Mouse (Mus musculus): ENCODE results near the gene Nt5c. TPM values are rescaled to one million over a fixed set of nuclear protein-coding genes. Genes with fewer than 3 reads are reported as not detected.

Gene Nt5c
- polyA plus RNA-seq, 1 experiment from 2014 or later = 76.0 TPM

- Histone ChIP-seq H3K36me3 (ENCODE audit: insufficient read depth) (no peaks in the 10 kb centered on the region), H3K9ac (no peak overlapping the region), H3K27ac (ENCODE audit: low read depth) (no peak overlapping the region), H3K4me2 (no peak overlapping the region), H3K4me1 (ENCODE audit: insufficient read depth) (peaks cover 7% of the 10 kb centered on the region), H3K9me3 (ENCODE audit: low read depth, low read length) (no peaks in the 10 kb centered on the region), H3K4me3 (ENCODE audit: low read depth, low read length) (no peak overlapping the region), H3K27me3 (ENCODE audit: insufficient read depth, low read length) (no peaks in the 10 kb centered on the region)
- WGBS = 79% methylated on average over 7 of the region's 7 CpGs
- TF ChIP-seq CTCF (IDR thresholded peaks at IDR 0.05; ENCODE audit: low read depth) = no peak
- ATAC-seq (ENCODE audit: insufficient read depth) = no peak
- DNase-seq = no peak
Observed at GRCm38 (mm10) chr11:115472183-115472582, 19.5 kb downstream of the Nt5c start.

DNA sequence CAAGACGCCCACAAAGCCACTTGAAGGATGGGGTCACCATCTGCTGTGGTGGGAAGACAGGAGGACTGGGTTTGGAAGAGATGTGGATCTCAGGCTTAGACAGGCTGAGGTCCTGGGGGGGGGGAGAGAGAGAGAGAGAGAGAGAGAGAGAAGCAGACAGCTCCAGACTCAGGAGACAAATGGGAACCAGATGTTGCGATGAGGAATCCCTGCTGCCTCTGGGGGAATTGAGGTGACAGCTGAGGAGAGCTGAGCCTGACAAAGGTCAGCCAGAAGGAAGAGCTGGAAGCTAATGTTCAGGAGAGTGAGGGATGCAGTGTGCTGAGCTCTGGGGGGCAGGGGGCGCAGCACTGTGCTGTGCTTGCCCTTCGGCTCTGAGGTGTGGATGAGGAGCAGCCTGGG lies 24.4 kb downstream of the Nt5c start:
- Histone ChIP-seq H3K36me3 (ENCODE audit: insufficient read depth) (no peaks in the 10 kb centered on the region), H3K27me3 (ENCODE audit: insufficient read depth, low read length) (no peaks in the 10 kb centered on the region), H3K4me2 (no peak overlapping the region), H3K4me3 (ENCODE audit: low read depth, low read length) (no peak overlapping the region), H3K27ac (ENCODE audit: low read depth) (no peak overlapping the region), H3K9me3 (ENCODE audit: low read depth, low read length) (no peaks in the 10 kb centered on the region), H3K4me1 (ENCODE audit: insufficient read depth) (no peaks in the 10 kb centered on the region), H3K9ac (no peak overlapping the region; the same call in 1 of the 2 replicates)
- TF ChIP-seq CTCF (IDR thresholded peaks at IDR 0.05; ENCODE audit: low read depth) = no peak
- 21% methylated on average over 4 of the region's 4 CpGs for WGBS
- ATAC-seq (ENCODE audit: insufficient read depth) (peak; percentile 56; the same call in 1 of the 2 replicates), DNase-seq (peak; percentile 60)

GRCm38 (mm10) chr11:115464851-115465250 lies 26.8 kb downstream of the Nt5c start:
- Histone ChIP-seq H3K27me3 (ENCODE audit: insufficient read depth, low read length) (no peaks in the 10 kb centered on the region), H3K4me2 (no peak overlapping the region), H3K4me3 (ENCODE audit: low read depth, low read length) (no peak overlapping the region), H3K9me3 (ENCODE audit: low read depth, low read length) (no peaks in the 10 kb centered on the region), H3K36me3 (ENCODE audit: insufficient read depth) (no peaks in the 10 kb centered on the region), H3K9ac (no peak overlapping the region), H3K27ac (ENCODE audit: low read depth) (no peak overlapping the region), H3K4me1 (ENCODE audit: insufficient read depth) (no peaks in the 10 kb centered on the region)
- TF ChIP-seq CTCF (IDR thresholded peaks at IDR 0.05; ENCODE audit: low read depth) = no peak
- no peak for DNase-seq
- WGBS = 80% methylated on average over 8 of the region's 8 CpGs
- no peak for ATAC-seq (ENCODE audit: insufficient read depth)

DNA sequence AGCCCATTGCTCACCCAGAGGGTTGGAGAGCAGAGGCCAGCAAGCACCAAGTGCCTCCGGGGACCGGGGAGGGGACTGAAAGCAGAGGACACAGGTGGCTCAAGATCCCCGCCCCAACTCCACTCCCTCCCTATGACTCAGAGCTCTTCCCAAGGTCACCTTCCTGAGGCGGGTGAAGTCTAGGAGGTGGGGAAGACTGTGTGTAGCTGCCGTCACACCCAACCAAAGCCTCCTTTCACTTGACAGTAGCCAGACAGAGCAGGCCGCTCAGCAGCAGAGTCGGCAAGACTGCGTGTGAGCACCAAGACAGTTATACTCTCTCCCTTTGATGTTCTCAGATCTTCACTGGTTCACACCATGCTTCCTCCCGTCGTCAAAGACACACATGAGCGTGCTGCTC lies 28.3 kb downstream of the Nt5c start:
- H3K27ac ChIP-seq (ENCODE audit: low read depth) = no peak overlapping the region
- no peak for ATAC-seq (ENCODE audit: insufficient read depth)

DNA sequence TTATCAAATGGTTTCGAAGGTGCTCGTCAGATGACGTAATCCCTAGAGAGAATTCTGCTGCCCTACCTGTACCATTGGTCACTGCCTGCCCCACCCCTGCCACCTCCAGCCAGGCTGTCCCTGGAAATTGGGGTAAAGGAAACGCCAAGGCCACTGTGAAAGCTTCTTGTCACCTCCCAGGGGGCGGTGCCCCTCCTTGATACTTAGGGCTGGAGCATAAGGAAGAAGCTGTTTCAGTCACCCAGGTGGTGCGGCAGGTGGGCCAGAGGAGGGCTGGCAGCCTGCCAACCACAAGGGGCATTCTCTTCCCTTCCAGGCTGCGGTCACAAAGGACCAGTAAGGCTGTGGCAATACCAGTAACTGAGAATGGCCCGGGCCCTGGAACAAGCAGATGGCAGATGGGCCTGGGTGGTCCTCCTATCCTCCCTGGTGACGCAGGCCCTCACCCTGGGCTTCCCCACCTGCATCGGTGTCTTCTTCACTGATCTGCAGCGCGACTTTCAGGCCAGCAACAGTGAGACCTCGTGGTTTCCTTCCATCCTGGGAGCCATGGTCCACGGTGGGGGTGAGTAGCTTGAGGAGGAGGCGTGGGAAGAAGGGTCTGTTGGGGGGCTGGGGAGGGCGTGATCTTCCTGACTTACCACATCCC lies 29.3 kb downstream of the Nt5c start, which contains the start of gene Slc16a5:
Gene Slc16a5, plus strand, starts transcription at position 232 of the 649 bp plus-strand sequence.
- H3K9ac ChIP-seq = no peak within 1 kb of the TSS
- H3K27me3 ChIP-seq (ENCODE audit: insufficient read depth, low read length) = no peaks in the 10 kb centered on the region
- ATAC-seq (ENCODE audit: insufficient read depth) = no peak
- no peak for TF ChIP-seq CTCF (IDR thresholded peaks at IDR 0.05; ENCODE audit: low read depth)
- no peaks in the 10 kb centered on the region for H3K9me3 ChIP-seq (ENCODE audit: low read depth, low read length)
- no peak within 1 kb of the TSS for H3K27ac ChIP-seq (ENCODE audit: low read depth)
- no peaks in the 10 kb centered on the region for H3K36me3 ChIP-seq (ENCODE audit: insufficient read depth)
- DNase-seq = peak; percentile 41
- H3K4me3 ChIP-seq (ENCODE audit: low read depth, low read length) = no peak within 1 kb of the TSS
- H3K4me2 ChIP-seq = no peak within 1 kb of the TSS
- H3K4me1 ChIP-seq (ENCODE audit: insufficient read depth) = no peaks in the 10 kb centered on the region
- 65% methylated on average over 16 of the region's 16 CpGs for WGBS

More for the DNA sequence above, 28.3 kb downstream of the Nt5c start:
- H3K36me3 ChIP-seq (ENCODE audit: insufficient read depth) = no peaks in the 10 kb centered on the region
- H3K4me2 ChIP-seq = no peak overlapping the region
- no peak overlapping the region for H3K9ac ChIP-seq
- H3K27me3 ChIP-seq (ENCODE audit: insufficient read depth, low read length) = no peaks in the 10 kb centered on the region
- WGBS = 62% methylated on average over 11 of the region's 11 CpGs
- no peak overlapping the region for H3K4me3 ChIP-seq (ENCODE audit: low read depth, low read length)
- DNase-seq = no peak
- no peak for TF ChIP-seq CTCF (IDR thresholded peaks at IDR 0.05; ENCODE audit: low read depth)
- no peaks in the 10 kb centered on the region for H3K4me1 ChIP-seq (ENCODE audit: insufficient read depth)
- H3K9me3 ChIP-seq (ENCODE audit: low read depth, low read length) = no peaks in the 10 kb centered on the region

DNA sequence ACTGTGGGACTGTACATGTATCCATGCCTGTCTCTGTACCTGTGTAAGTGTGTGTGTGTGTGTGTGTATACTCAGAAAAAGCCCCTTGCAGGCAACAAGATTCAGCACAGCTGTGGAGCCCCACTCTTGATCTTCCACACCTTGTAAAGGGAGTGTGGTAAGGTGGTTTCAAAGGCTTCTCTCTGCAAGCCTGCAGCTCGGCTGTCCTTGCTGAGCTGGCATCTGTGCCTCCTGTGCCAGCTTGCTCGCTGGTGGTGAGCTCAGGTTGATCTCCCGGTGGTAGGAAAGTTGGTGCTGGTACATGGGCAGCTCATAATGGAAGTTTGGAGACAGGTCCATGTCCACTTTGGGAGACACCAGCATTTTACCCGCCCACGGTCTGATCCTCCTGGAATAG lies 29.8 kb downstream of the Nt5c start:
- no peaks in the 10 kb centered on the region for H3K4me1 ChIP-seq (ENCODE audit: insufficient read depth)
- H3K4me3 ChIP-seq (ENCODE audit: low read depth, low read length) = no peak overlapping the region
- no peak for DNase-seq
- TF ChIP-seq CTCF (IDR thresholded peaks at IDR 0.05; ENCODE audit: low read depth) = no peak
- H3K27ac ChIP-seq (ENCODE audit: low read depth) = no peak overlapping the region
- no peaks in the 10 kb centered on the region for H3K27me3 ChIP-seq (ENCODE audit: insufficient read depth, low read length)
- no peaks in the 10 kb centered on the region for H3K9me3 ChIP-seq (ENCODE audit: low read depth, low read length)
- no peak overlapping the region for H3K9ac ChIP-seq
- H3K36me3 ChIP-seq (ENCODE audit: insufficient read depth) = no peaks in the 10 kb centered on the region
- ATAC-seq (ENCODE audit: insufficient read depth) = no peak
- H3K4me2 ChIP-seq = no peak overlapping the region
- 59% methylated on average over 5 of the region's 5 CpGs for WGBS

DNA sequence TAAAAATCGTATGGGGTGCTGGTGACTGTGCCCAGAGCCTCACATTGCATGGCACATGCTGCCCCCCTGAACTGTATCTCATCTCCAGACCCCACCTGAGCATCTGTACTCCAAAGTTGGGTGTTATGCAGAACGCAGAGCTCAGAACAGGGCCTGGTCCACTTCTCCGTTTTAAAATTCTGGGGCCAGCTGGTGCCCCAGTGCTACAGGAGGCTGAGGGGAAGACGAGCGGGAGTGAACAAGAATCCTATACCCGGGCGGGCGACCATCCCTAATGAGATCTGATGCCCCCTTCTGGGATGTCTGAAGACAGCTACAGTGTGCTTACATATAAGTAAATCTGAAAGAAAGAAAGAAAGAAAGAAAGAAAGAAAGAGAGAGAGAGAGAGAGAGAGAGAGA lies 30.7 kb downstream of the Nt5c start:
- Histone ChIP-seq H3K27ac (ENCODE audit: low read depth) (no peak overlapping the region), H3K27me3 (ENCODE audit: insufficient read depth, low read length) (no peaks in the 10 kb centered on the region), H3K4me3 (ENCODE audit: low read depth, low read length) (no peak overlapping the region), H3K4me1 (ENCODE audit: insufficient read depth) (no peaks in the 10 kb centered on the region), H3K4me2 (no peak overlapping the region), H3K36me3 (ENCODE audit: insufficient read depth) (no peaks in the 10 kb centered on the region), H3K9me3 (ENCODE audit: low read depth, low read length) (no peaks in the 10 kb centered on the region), H3K9ac (no peak overlapping the region)
- WGBS = 23% methylated on average over 8 of the region's 8 CpGs
- DNase-seq = no peak
- no peak for ATAC-seq (ENCODE audit: insufficient read depth)
- TF ChIP-seq CTCF (IDR thresholded peaks at IDR 0.05; ENCODE audit: low read depth) = no peak
